Mouse (Mus musculus): ENCODE measurements around the gene Vmn2r41. TPM values are rescaled to one million over a fixed set of nuclear protein-coding genes. Genes with fewer than 3 reads are reported as not detected.
"Not testable (repeated sequence)": the region's sequence is repeated elsewhere in the genome, so short reads cannot be mapped to it uniquely, and the experiment has no call there.

Gene Vmn2r41
- not detected for total RNA-seq (2022)

GRCm38 (mm10) chr7:8161554-8161953 lies at the start of gene Vmn2r41:
TSS of gene Vmn2r41 (minus strand) at chr7:8161654.
- not testable (repeated sequence) for DNase-seq (ENCODE audit: low spot score in 2 of 2)

GRCm38 (mm10) chr7:8200220-8200619 lies 38.8 kb upstream of the Vmn2r41 start, which contains the start of gene Vmn2r42:
TSS of gene Vmn2r42 (minus strand) at chr7:8200320.
- DNase-seq (ENCODE audit: low spot score in 2 of 2): not testable (repeated sequence)

- DNase-seq (ENCODE audit: low spot score in 2 of 2): not testable (repeated sequence)
Observed at GRCm38 (mm10) chr7:8092871-8093270, 68.6 kb downstream of the Vmn2r41 start.

Other genes with a start within 250 kb of the Vmn2r41 start
- not detected for gene Vmn2r42, start 38.7 kb upstream of the Vmn2r41 start, total RNA-seq (2022)
- not detected for gene Vmn2r43, start 98.9 kb upstream of the Vmn2r41 start, total RNA-seq (2022)
- not detected for gene Vmn2r44, start 221.7 kb upstream of the Vmn2r41 start, total RNA-seq (2022)

Data from left cerebral cortex, adult 8-10 months (tissue).